Mouse (Mus musculus): ENCODE data around the gene Tcte2.

DNA sequence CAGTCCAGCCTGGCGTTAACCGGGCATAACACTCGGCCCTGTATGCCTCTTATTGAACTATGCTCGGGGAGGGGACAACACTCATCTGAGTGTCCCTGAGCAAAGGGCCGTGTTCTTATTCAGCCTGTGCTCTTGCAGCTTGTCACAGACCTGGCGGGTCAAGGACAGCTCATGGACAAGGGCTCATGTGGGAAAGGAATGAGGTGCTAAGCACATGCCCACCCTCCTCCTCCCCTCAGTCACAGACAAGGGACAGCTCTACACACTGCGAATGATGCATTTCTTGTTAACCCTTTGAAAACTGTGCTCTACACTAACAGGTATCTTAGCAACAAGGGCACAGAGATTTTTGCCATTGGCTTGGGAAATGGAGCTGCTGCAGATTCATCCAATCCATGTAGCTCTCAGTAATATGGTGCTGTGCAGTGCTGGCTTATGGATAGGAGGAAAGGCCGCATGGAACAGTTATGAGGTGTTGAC lies 25.8 kb downstream of the Tcte2 start:
- TF ChIP-seq CTCF (IDR thresholded peaks at IDR 0.05; ENCODE audit: low read depth, low read length) (no peak), GATA1 (IDR thresholded peaks at IDR 0.05; ENCODE audit: borderline replicate concordance, low read length) (no peak), TAL1 (conservative IDR thresholded peaks at IDR 0.05; ENCODE audit: low read depth, low read length) (no peak)

Data from G1E (cell line).